24 mouse cellular contexts compared by ENCODE assay signal in genomic region chrX:87663856-87664255, GRCm38 (mm10).
"Had no signal": no experiment of that assay in that cellular context is flagged by ENCODE, and none has a peak within 500 bp of the region (broad histone marks: within the 10 kb centered on the region; RNA-seq: fewer than 3 reads in every experiment).

No protein-coding gene starts in this region.

- ATAC-seq: liver, embryonic 12.5 days had no signal

- H3K9me3 ChIP-seq: kidney, embryonic 15.5 days; limb, embryonic 10.5 days; limb, embryonic 13.5 days; liver, embryonic 12.5 days; liver, embryonic 15.5 days; lung, embryonic 15.5 days; megakaryocyte, embryonic 14.5 days; midbrain, embryonic 10.5 days; neural tube, embryonic 12.5 days; neural tube, embryonic 15.5 days had no signal

- H3K36me3 ChIP-seq: kidney, embryonic 15.5 days; limb, embryonic 10.5 days; limb, embryonic 13.5 days; liver, embryonic 12.5 days; liver, embryonic 15.5 days; lung, embryonic 15.5 days; midbrain, embryonic 10.5 days; neural tube, embryonic 12.5 days; neural tube, embryonic 15.5 days had no signal

- H3K27ac ChIP-seq: kidney, embryonic 15.5 days; left cerebral cortex, adult 2 months; limb, embryonic 10.5 days; limb, embryonic 13.5 days; liver, embryonic 12.5 days; liver, embryonic 15.5 days; lung, embryonic 15.5 days; midbrain, embryonic 10.5 days; neural tube, embryonic 12.5 days; neural tube, embryonic 15.5 days; stomach, postnatal 0 days had no signal

- H3K27me3 ChIP-seq: kidney, embryonic 15.5 days; limb, embryonic 13.5 days; liver, embryonic 12.5 days; liver, embryonic 15.5 days; lung, embryonic 15.5 days; megakaryocyte, embryonic 14.5 days; neural tube, embryonic 12.5 days; neural tube, embryonic 15.5 days had no signal

- H3K9ac ChIP-seq: kidney, embryonic 15.5 days; limb, embryonic 13.5 days; liver, embryonic 12.5 days; liver, embryonic 15.5 days; lung, embryonic 15.5 days; neural tube, embryonic 12.5 days; neural tube, embryonic 15.5 days had no signal

- H3K4me1 ChIP-seq: kidney, embryonic 15.5 days; limb, embryonic 10.5 days; limb, embryonic 13.5 days; liver, embryonic 12.5 days; liver, embryonic 15.5 days; lung, embryonic 15.5 days; megakaryocyte, embryonic 14.5 days; midbrain, embryonic 10.5 days; neural tube, embryonic 12.5 days; neural tube, embryonic 15.5 days had no signal

- H3K4me3 ChIP-seq: kidney, embryonic 15.5 days; left cerebral cortex, adult 2 months; limb, embryonic 10.5 days; limb, embryonic 13.5 days; liver, embryonic 12.5 days; liver, embryonic 15.5 days; lung, embryonic 15.5 days; megakaryocyte, embryonic 14.5 days; midbrain, embryonic 10.5 days; neural tube, embryonic 12.5 days; neural tube, embryonic 15.5 days had no signal

- DNase-seq: kidney, postnatal 10 days; kidney, postnatal 36 days; layer of hippocampus, postnatal 36 days; liver; lung, adult 18-20 months; lung, postnatal 10 days; lung, postnatal 36 days; midbrain, embryonic 14.5 days; right cerebral cortex, adult 18-20 months; right cerebral cortex, postnatal 14 days; right cerebral cortex, postnatal 4 days; thymus, postnatal 25 days had no signal

- H3K4me2 ChIP-seq: kidney, embryonic 15.5 days; limb, embryonic 13.5 days; liver, embryonic 12.5 days; liver, embryonic 15.5 days; lung, embryonic 15.5 days; neural tube, embryonic 12.5 days; neural tube, embryonic 15.5 days had no signal
